Mouse (Mus musculus) intestine, embryonic 16.5 days (tissue): ENCODE data around the gene Gm7271. TPM values are rescaled to one million over a fixed set of nuclear protein-coding genes. Genes with fewer than 3 reads are reported as not detected.

Experiments
- ATAC-seq: fragments of 200-750 bp; cut with Nextera tagmentation; 2 replicates; pipeline ENCODE4 v1.8.0; 2017; ENCODE audit warnings: moderate TSS enrichment, moderate library complexity
- H3K27ac ChIP-seq: fragments of 300-500 bp; sonication (generic); 2 replicates; pipeline ENCODE4 v1.5.1; 2014; ENCODE audit warnings: mild to moderate bottlenecking, low read length
- H3K27me3 ChIP-seq: fragments of 300-500 bp; sonication (generic); replicated peaks from 2 replicates; pipeline ENCODE4 v1.6.1; 2014; ENCODE audit warnings: low read length, control low read depth, mixed read lengths; ENCODE audit not compliant: control insufficient read depth, insufficient read depth
- H3K36me3 ChIP-seq: fragments of 300-500 bp; sonication (generic); 2 replicates; pipeline ENCODE4 v1.6.1; 2014; ENCODE audit warnings: low read length, control low read depth; ENCODE audit not compliant: control insufficient read depth, insufficient read depth
- H3K4me1 ChIP-seq: fragments of 300-500 bp; sonication (generic); 2 replicates; pipeline ENCODE4 v1.6.1; 2014; ENCODE audit warnings: low read length, control low read depth, mixed read lengths; ENCODE audit not compliant: control insufficient read depth, insufficient read depth
- H3K4me2 ChIP-seq: fragments of 300-500 bp; sonication (generic); 2 replicates; pipeline ENCODE4 v1.6.1; 2014; ENCODE audit warnings: low read depth, low read length, control low read depth
- H3K4me3 ChIP-seq: fragments of 300-500 bp; sonication (generic); 2 replicates; pipeline ENCODE4 v1.5.1; 2014; ENCODE audit warnings: mild to moderate bottlenecking, low read length
- H3K9ac ChIP-seq: fragments of 300-500 bp; sonication (generic); 2 replicates; pipeline ENCODE4 v1.6.1; 2014; ENCODE audit warnings: low read depth, low read length
- H3K9me3 ChIP-seq: fragments of 300-500 bp; sonication (generic); 2 replicates; pipeline ENCODE4 v1.6.1; 2016; ENCODE audit warnings: low read length, control low read depth; ENCODE audit not compliant: control insufficient read depth
- WGBS: fragments of 180-500 bp; shearing (Covaris S2); extraction: QIAGEN DNeasy Blood & Tissue Kit; methylation state at CpG from one replicate; pipeline ENCODE4 v1.1.7; 2014; 5-methylcytosine and 5-hydroxymethylcytosine counted together
- polyA plus RNA-seq: library from polyadenylated mRNA; unstranded; fragments of >200 nt; fragmentation: Nextera tagmentation; extraction: Ambion mirVana; gene quantifications from 2 replicates; pipeline ENCODE4 v1.2.1, GENCODE M21; 2015

The Gm7271 gene
- polyA plus RNA-seq, 1 experiment from 2014 or later: not detected

DNA sequence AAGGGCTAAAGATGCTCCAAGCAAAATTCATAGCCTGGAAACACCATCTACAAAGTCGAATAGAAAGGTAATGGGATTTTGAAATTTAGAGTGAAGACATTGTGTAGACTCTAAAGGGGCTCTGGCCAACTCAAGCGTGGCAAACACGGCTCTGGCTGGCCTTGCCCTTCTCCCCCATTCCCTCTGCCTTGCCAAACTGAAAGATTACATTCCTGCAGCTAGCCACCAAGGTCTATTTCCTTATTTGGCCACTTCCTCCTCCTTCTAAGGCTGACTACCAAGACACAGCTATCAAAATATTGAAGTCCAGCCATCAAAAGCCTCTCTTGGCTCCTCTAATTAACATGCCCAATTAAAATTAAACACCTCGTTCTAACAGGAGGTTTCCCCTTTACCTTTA lies 41.2 kb downstream of the Gm7271 start:
- no peak overlapping the region for H3K27ac ChIP-seq
- no peak overlapping the region for H3K4me3 ChIP-seq
- WGBS: 56% methylated on average over 4 of the region's 4 CpGs
- peaks cover 2% of the 10 kb centered on the region; the same call in 1 of the 2 replicates for H3K27me3 ChIP-seq
- no peak for ATAC-seq
- no peaks in the 10 kb centered on the region for H3K36me3 ChIP-seq
- H3K4me1 ChIP-seq: no peaks in the 10 kb centered on the region
- no peak overlapping the region for H3K4me2 ChIP-seq
- H3K9me3 ChIP-seq: no peaks in the 10 kb centered on the region
- H3K9ac ChIP-seq: no peak overlapping the region

GRCm38 (mm10) chr5:76525829-76526228 lies 42.0 kb downstream of the Gm7271 start:
- Histone ChIP-seq H3K27ac (no peak overlapping the region), H3K9ac (no peak overlapping the region), H3K36me3 (no peaks in the 10 kb centered on the region), H3K4me1 (peaks cover 4% of the 10 kb centered on the region; the same call in 1 of the 2 replicates), H3K27me3 (peaks cover 2% of the 10 kb centered on the region; the same call in 1 of the 2 replicates), H3K4me3 (no peak overlapping the region), H3K9me3 (no peaks in the 10 kb centered on the region), H3K4me2 (no peak overlapping the region)
- ATAC-seq: no peak
- WGBS: 42% methylated on average over 2 of the region's 2 CpGs

DNA sequence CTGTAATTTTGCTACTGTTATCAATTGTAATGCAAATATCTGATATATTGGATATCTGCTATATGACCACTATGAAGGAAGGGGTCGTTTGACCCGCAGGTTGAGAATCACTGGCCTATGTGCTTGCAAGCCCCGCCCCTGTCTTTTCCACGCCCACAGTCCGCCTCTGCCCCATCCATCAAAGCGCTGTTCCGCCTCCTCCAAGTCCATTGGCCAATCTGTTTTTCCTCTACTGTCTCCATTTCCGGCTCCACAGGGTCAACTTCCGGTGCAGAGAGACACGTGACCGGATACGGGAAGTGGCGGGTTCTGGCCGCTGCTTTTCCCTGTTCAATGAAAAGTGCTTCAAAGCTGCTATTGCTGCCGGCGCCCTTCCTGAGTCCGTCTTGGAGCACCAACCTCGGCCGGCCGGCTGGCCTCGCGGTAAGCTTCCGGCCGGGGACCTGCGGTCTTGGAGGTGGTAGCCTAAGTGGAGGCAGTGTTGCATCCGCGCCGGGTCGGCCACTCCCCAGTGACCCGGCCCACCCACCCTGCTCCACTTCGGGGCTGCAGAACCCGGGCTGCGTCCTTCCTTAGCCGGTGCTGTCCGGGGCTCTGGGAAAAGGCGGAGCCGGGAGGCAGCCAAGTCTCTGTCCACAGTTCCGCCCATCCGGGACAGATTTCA lies 45.3 kb downstream of the Gm7271 start, which contains the start of gene Exoc1:
TSS of gene Exoc1 (plus strand) at position 272 of the 664 bp plus-strand sequence.
- Histone ChIP-seq H3K27me3 (peaks cover 2% of the 10 kb centered on the region; the same call in 1 of the 2 replicates), H3K4me2 (peak within 1 kb of the TSS; percentile 79), H3K9ac (peak within 1 kb of the TSS; percentile 82), H3K4me3 (peak within 1 kb of the TSS; percentile 96), H3K9me3 (no peaks in the 10 kb centered on the region), H3K4me1 (peaks cover 5% of the 10 kb centered on the region; the same call in 1 of the 2 replicates), H3K27ac (peak within 1 kb of the TSS; percentile 94), H3K36me3 (no peaks in the 10 kb centered on the region)
- WGBS: under 1% methylated on average over 39 of the region's 39 CpGs
- ATAC-seq: peak; percentile 100

DNA sequence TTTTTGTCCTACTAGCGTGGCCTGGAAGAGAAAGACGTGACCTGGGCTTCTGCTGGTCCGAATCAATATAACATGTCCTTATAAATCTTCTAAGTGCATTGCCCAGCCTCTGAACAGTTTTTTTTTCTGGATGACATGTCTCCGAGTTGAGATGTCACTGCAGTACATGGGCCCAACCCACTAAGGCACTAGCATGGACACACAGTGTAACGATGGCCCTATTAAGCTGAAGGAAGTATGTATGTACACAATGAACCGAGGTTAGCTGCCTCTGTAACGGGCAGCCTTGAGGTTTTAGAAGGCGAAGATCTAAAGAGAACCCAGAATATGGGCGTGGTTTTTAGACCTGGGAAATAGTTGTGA lies 45.8 kb downstream of the Gm7271 start:
- WGBS: 6% methylated on average over 9 of the region's 9 CpGs
- ATAC-seq: peak; percentile 23
- H3K27ac ChIP-seq: peak overlapping the region; percentile 94

GRCm38 (mm10) chr5:76533186-76533585 lies 49.3 kb downstream of the Gm7271 start:
- H3K4me2 ChIP-seq: no peak overlapping the region
- no peak overlapping the region for H3K27ac ChIP-seq
- no peak overlapping the region for H3K9ac ChIP-seq
- H3K9me3 ChIP-seq: no peaks in the 10 kb centered on the region
- H3K36me3 ChIP-seq: no peaks in the 10 kb centered on the region; the same call in 1 of the 2 replicates
- no peak overlapping the region for H3K4me3 ChIP-seq
- peaks cover 5% of the 10 kb centered on the region; the same call in 1 of the 2 replicates for H3K4me1 ChIP-seq
- ATAC-seq: no peak
- 82% methylated on average over 6 of the region's 6 CpGs for WGBS
- H3K27me3 ChIP-seq: no peaks in the 10 kb centered on the region

More for the DNA sequence above, 45.8 kb downstream of the Gm7271 start:
- no peaks in the 10 kb centered on the region for H3K9me3 ChIP-seq
- H3K4me3 ChIP-seq: peak overlapping the region; percentile 96
- no peaks in the 10 kb centered on the region for H3K36me3 ChIP-seq
- H3K4me1 ChIP-seq: peaks cover 5% of the 10 kb centered on the region; the same call in 1 of the 2 replicates
- peak overlapping the region; percentile 79 for H3K4me2 ChIP-seq
- H3K9ac ChIP-seq: peak overlapping the region; percentile 82
- peaks cover 2% of the 10 kb centered on the region; the same call in 1 of the 2 replicates for H3K27me3 ChIP-seq

GRCm38 (mm10) chr5:76536231-76536630 lies 52.4 kb downstream of the Gm7271 start:
- no peak overlapping the region for H3K4me3 ChIP-seq
- no peaks in the 10 kb centered on the region for H3K27me3 ChIP-seq
- H3K4me2 ChIP-seq: no peak overlapping the region
- no peaks in the 10 kb centered on the region; the same call in 1 of the 2 replicates for H3K36me3 ChIP-seq
- no peaks in the 10 kb centered on the region for H3K4me1 ChIP-seq
- no peak overlapping the region for H3K27ac ChIP-seq
- H3K9ac ChIP-seq: no peak overlapping the region
- H3K9me3 ChIP-seq: no peaks in the 10 kb centered on the region
- ATAC-seq: no peak
- WGBS: 87% methylated on average over 1 of the region's 1 CpGs

GRCm38 (mm10) chr5:76537578-76537977 lies 53.7 kb downstream of the Gm7271 start:
- H3K9me3 ChIP-seq: no peaks in the 10 kb centered on the region
- no peaks in the 10 kb centered on the region; the same call in 1 of the 2 replicates for H3K36me3 ChIP-seq
- no peak for ATAC-seq
- WGBS: 93% methylated on average over 10 of the region's 10 CpGs
- H3K9ac ChIP-seq: no peak overlapping the region
- no peaks in the 10 kb centered on the region for H3K4me1 ChIP-seq
- no peak overlapping the region for H3K4me3 ChIP-seq
- no peak overlapping the region for H3K27ac ChIP-seq
- H3K27me3 ChIP-seq: no peaks in the 10 kb centered on the region
- H3K4me2 ChIP-seq: no peak overlapping the region

GRCm38 (mm10) chr5:76540181-76540580 lies 56.3 kb downstream of the Gm7271 start:
- Histone ChIP-seq H3K36me3 (peaks cover 3% of the 10 kb centered on the region), H3K27me3 (no peaks in the 10 kb centered on the region), H3K4me3 (no peak overlapping the region), H3K4me2 (no peak overlapping the region), H3K9ac (no peak overlapping the region), H3K9me3 (no peaks in the 10 kb centered on the region), H3K27ac (no peak overlapping the region), H3K4me1 (no peaks in the 10 kb centered on the region)
- no peak for ATAC-seq
- 76% methylated on average over 8 of the region's 8 CpGs for WGBS

GRCm38 (mm10) chr5:76540842-76541241 lies 57.0 kb downstream of the Gm7271 start:
- ATAC-seq: no peak
- peaks cover 3% of the 10 kb centered on the region; the same call in 1 of the 2 replicates for H3K36me3 ChIP-seq
- no peaks in the 10 kb centered on the region for H3K9me3 ChIP-seq
- no peaks in the 10 kb centered on the region for H3K27me3 ChIP-seq
- no peak overlapping the region for H3K9ac ChIP-seq
- no peak overlapping the region for H3K27ac ChIP-seq
- no peak overlapping the region for H3K4me3 ChIP-seq
- no peaks in the 10 kb centered on the region for H3K4me1 ChIP-seq
- H3K4me2 ChIP-seq: no peak overlapping the region
